ENCODE assay signal across 8 mouse cellular contexts in the genomic region with DNA sequence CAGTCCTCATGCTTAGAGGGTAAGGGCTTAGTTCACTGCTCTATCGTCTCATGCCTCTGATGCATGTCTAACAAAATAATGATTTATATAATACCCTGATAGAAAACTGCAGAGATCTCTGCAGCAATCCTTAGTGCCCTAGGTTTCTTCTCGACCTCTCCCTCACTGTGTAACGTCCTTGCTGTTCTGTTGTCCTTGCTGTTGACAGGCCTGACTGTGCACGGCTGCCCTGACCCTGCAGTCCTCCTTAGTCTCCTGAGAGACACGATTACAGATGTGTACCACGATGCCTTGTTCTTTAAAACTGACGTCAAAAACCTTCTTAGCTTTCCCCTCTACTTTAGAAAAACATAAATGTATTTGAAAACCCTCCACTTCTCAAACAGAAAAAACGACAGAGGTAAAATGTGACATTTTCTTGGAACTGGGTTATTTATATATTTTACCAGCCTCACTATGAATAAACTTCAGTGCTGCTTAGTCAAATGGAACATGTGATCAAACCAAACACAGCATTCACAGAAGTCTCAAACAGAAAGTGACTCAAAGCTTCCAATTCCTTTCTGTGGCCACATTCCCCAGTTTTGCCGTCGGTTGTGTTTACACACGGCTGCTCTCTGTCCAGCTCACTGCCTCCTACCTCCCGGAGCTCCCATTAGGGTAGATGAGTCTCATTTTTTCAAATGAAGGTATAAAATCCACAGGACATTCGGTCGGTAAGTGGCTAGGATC. TPM values are rescaled to one million over a fixed set of nuclear protein-coding genes. Genes with fewer than 3 reads are reported as not detected.
DNase-seq lines count a peak whose midpoint lies in the region; ATAC-seq and TF ChIP-seq lines count a peak whose summit lies in the region.

No protein-coding gene starts in this region.

- TF ChIP-seq EP300 in stomach, postnatal 0 days (optimal IDR thresholded peaks at IDR 0.05): no peak

- H3K9ac ChIP-seq in heart, embryonic 11.5 days (ENCODE audit: low read depth, low read length): no peak overlapping the region
- no peak overlapping the region; the same call in 1 of the 2 replicates for H3K9ac ChIP-seq in lung, embryonic 15.5 days
- H3K9ac ChIP-seq in stomach, postnatal 0 days (ENCODE audit: low read length): 0 out of 2 replicates have a peak overlapping the region, but pooled peaks have one; percentile 35

- no peak for ATAC-seq in heart, embryonic 11.5 days (replicated peaks; ENCODE audit: insufficient number of reproducible peaks, low FRiP score, low TSS enrichment)
- no peak for ATAC-seq in lung, embryonic 15.5 days (ENCODE audit: borderline replicate concordance, extremely low read depth, low FRiP score, low TSS enrichment)
- peak; percentile 75 for ATAC-seq in stomach, postnatal 0 days (ENCODE audit: low FRiP score, low TSS enrichment)

- peaks cover 17% of the 10 kb centered on the region; the same call in 1 of the 2 replicates for H3K4me1 ChIP-seq in heart, embryonic 11.5 days (ENCODE audit: control insufficient read depth, insufficient read depth, low read length)
- peaks cover 22% of the 10 kb centered on the region for H3K4me1 ChIP-seq in lung, embryonic 15.5 days
- H3K4me1 ChIP-seq in stomach, postnatal 0 days (replicated peaks; ENCODE audit: control insufficient read depth, insufficient read depth): peaks cover 10% of the 10 kb centered on the region

- peak overlapping the region; percentile 50 for H3K27ac ChIP-seq in heart, embryonic 11.5 days (ENCODE audit: low read depth, low read length)
- H3K27ac ChIP-seq in lung, embryonic 15.5 days: peak overlapping the region; percentile 55
- H3K27ac ChIP-seq in stomach, postnatal 0 days (replicated peaks): peak overlapping the region; percentile 77

- no peaks in the 10 kb centered on the region; the same call in 1 of the 2 replicates for H3K9me3 ChIP-seq in heart, embryonic 11.5 days (replicated peaks; ENCODE audit: control insufficient read depth, low read length)
- H3K9me3 ChIP-seq in lung, embryonic 15.5 days: no peaks in the 10 kb centered on the region
- no peaks in the 10 kb centered on the region for H3K9me3 ChIP-seq in stomach, postnatal 0 days (ENCODE audit: control insufficient read depth, low read length)

- intact Hi-C loops in heart, postnatal 10 days (cut with DNase I): no loop called here

- no peak overlapping the region for H3K4me2 ChIP-seq in heart, embryonic 11.5 days
- H3K4me2 ChIP-seq in lung, embryonic 15.5 days: no peak overlapping the region
- H3K4me2 ChIP-seq in stomach, postnatal 0 days (replicated peaks; ENCODE audit: low read depth): peak overlapping the region; percentile 39

- peaks cover 16% of the 10 kb centered on the region for H3K36me3 ChIP-seq in heart, embryonic 11.5 days (ENCODE audit: control insufficient read depth, insufficient read depth, low read length)
- H3K36me3 ChIP-seq in lung, embryonic 15.5 days: peaks cover 17% of the 10 kb centered on the region; the same call in 1 of the 2 replicates
- 0 out of 2 replicates have a peak, but pooled peaks cover 3% of the 10 kb centered on the region for H3K36me3 ChIP-seq in stomach, postnatal 0 days (ENCODE audit: control insufficient read depth, insufficient read depth, low read length)

- DNase-seq in heart, postnatal 10 days: no peak
- DNase-seq in lung, postnatal 25 days (ENCODE audit: low spot score): no peak
- DNase-seq in kidney, postnatal 14 days: peak; percentile 34
- peak; percentile 53 for DNase-seq in stomach, postnatal 0 days (ENCODE audit: low spot score)
- DNase-seq in embryo, embryonic 9.5 days (ENCODE audit: extremely low spot score): no peak
- DNase-seq in embryo, embryonic 10.5 days (ENCODE audit: low spot score): no peak

- no peaks in the 10 kb centered on the region for H3K27me3 ChIP-seq in heart, embryonic 11.5 days (ENCODE audit: control insufficient read depth, insufficient read depth, low read length)
- H3K27me3 ChIP-seq in lung, embryonic 15.5 days: no peaks in the 10 kb centered on the region
- no peaks in the 10 kb centered on the region for H3K27me3 ChIP-seq in stomach, postnatal 0 days (ENCODE audit: control insufficient read depth, insufficient read depth, low read length)

- H3K4me3 ChIP-seq in heart, embryonic 11.5 days (ENCODE audit: low read depth, low read length): no peak overlapping the region
- no peak overlapping the region for H3K4me3 ChIP-seq in lung, embryonic 15.5 days
- peak overlapping the region; percentile 13; the same call in 1 of the 2 replicates for H3K4me3 ChIP-seq in stomach, postnatal 0 days (ENCODE audit: low read depth, low read length)

- TF ChIP-seq CTCF in stomach, postnatal 0 days (IDR thresholded peaks at IDR 0.05; ENCODE audit: low read depth): no peak

- 62% methylated on average over 14 of the region's 14 CpGs for WGBS in heart, embryonic 11.5 days (ENCODE audit: insufficient replicate concordance)
- 47% methylated on average over 14 of the region's 14 CpGs for WGBS in lung, embryonic 15.5 days
- 27% methylated on average over 14 of the region's 14 CpGs for WGBS in stomach, postnatal 0 days

RNA-seq across cellular contexts. Expression of a gene that starts 11.4 kb away (rescaled TPM):
- 86.8 and 93.6 TPM in 2 replicates for polyA plus RNA-seq in heart, embryonic 11.5 days (2014; fragmentation: Nextera tagmentation; extraction: Ambion mirVana)
- total RNA-seq in heart, postnatal 10 days (2021): 10 to 100 TPM; 67.5 to 71.5 TPM
- polyA plus RNA-seq in lung, embryonic 15.5 days (2015; fragmentation: Nextera tagmentation; extraction: Ambion mirVana): 128 and 130 TPM in 2 replicates
- polyA plus RNA-seq in stomach, postnatal 0 days (2015; fragmentation: Nextera tagmentation; extraction: Ambion mirVana): 63.5 and 66.8 TPM in 2 replicates

RNA-seq across cellular contexts. Expression of a gene that starts 54.0 kb away (rescaled TPM):
- 46.9 and 47.5 TPM in 2 replicates for polyA plus RNA-seq in heart, embryonic 11.5 days (2014; fragmentation: Nextera tagmentation; extraction: Ambion mirVana)
- total RNA-seq in heart, postnatal 10 days (2021): 10 to 100 TPM; 30.7 to 38.1 TPM
- 74.2 and 81.9 TPM in 2 replicates for polyA plus RNA-seq in lung, embryonic 15.5 days (2015; fragmentation: Nextera tagmentation; extraction: Ambion mirVana)
- 114 and 117 TPM in 2 replicates for polyA plus RNA-seq in stomach, postnatal 0 days (2015; fragmentation: Nextera tagmentation; extraction: Ambion mirVana)

Comparison
In these comparisons a context has a peak if more than half of its experiments do, and no peak if none do; other contexts are left out.
1. DNase-seq: peak in kidney, postnatal 14 days (single experiment) and stomach, postnatal 0 days (single experiment); none in heart, postnatal 10 days (0 of 2), lung, postnatal 25 days (single experiment), embryo, embryonic 9.5 days (single experiment) and embryo, embryonic 10.5 days (single experiment).
2. Peak in every context shown above with its lines, with median percentiles within 50 percentile points of each other: H3K27ac ChIP-seq.